Mouse (Mus musculus) neural tube, embryonic 11.5 days (tissue): ENCODE data around the gene Rhoq. TPM values are rescaled to one million over a fixed set of nuclear protein-coding genes. Genes with fewer than 3 reads are reported as not detected.

Experiments
- ATAC-seq: fragments of 200-750 bp; cut with Nextera tagmentation; 2 replicates; pipeline ENCODE4 v1.8.0; 2017; ENCODE audit warnings: moderate number of reproducible peaks, mild to moderate bottlenecking, moderate TSS enrichment, moderate library complexity; ENCODE audit not compliant: insufficient read depth, low FRiP score, low TSS enrichment
- DNase-seq: peaks from one replicate; pipeline ENCODE4 v3.0.0-alpha.2; 2015; ENCODE audit warnings: low spot score
- H3K27ac ChIP-seq: fragments of 300-500 bp; sonication (generic); 2 replicates; pipeline ENCODE4 v1.5.1; 2014; ENCODE audit warnings: low read depth, mild to moderate bottlenecking, low read length
- H3K27me3 ChIP-seq: fragments of 300-500 bp; sonication (generic); 2 replicates; pipeline ENCODE4 v1.6.1; 2014; ENCODE audit warnings: mild to moderate bottlenecking, low read length, mixed read lengths; ENCODE audit not compliant: control insufficient read depth, insufficient read depth
- H3K36me3 ChIP-seq: fragments of 300-500 bp; sonication (generic); 2 replicates; pipeline ENCODE4 v1.6.1; 2014; ENCODE audit warnings: mild to moderate bottlenecking, low read length, moderate library complexity, mixed read lengths; ENCODE audit not compliant: control insufficient read depth, insufficient read depth
- H3K4me1 ChIP-seq: fragments of 300-500 bp; sonication (generic); 2 replicates; pipeline ENCODE4 v1.6.1; 2014; ENCODE audit warnings: low read length, mixed read lengths; ENCODE audit not compliant: control insufficient read depth, insufficient read depth
- H3K4me2 ChIP-seq: fragments of 300-500 bp; sonication (generic); 2 replicates; pipeline ENCODE4 v1.6.1; 2014; ENCODE audit warnings: low read depth, mild to moderate bottlenecking, moderate library complexity
- H3K4me3 ChIP-seq: fragments of 300-500 bp; sonication (generic); 2 replicates; pipeline ENCODE4 v1.5.1; 2014; ENCODE audit warnings: low read depth, low read length
- H3K9ac ChIP-seq: fragments of 300-500 bp; sonication (generic); 2 replicates; pipeline ENCODE4 v1.6.1; 2014; ENCODE audit warnings: mild to moderate bottlenecking, low read length
- H3K9me3 ChIP-seq: fragments of 300-500 bp; sonication (generic); 2 replicates; pipeline ENCODE4 v1.6.1; 2016; ENCODE audit warnings: low read length; ENCODE audit not compliant: control insufficient read depth
- WGBS: fragments of 180-500 bp; shearing (Covaris S2); extraction: QIAGEN DNeasy Blood & Tissue Kit; methylation state at CpG from one replicate; pipeline ENCODE4 v1.1.7; 2014; 5-methylcytosine and 5-hydroxymethylcytosine counted together
- polyA plus RNA-seq: library from polyadenylated mRNA; unstranded; fragments of >200 nt; fragmentation: Nextera tagmentation; extraction: Ambion mirVana; gene quantifications from 2 replicates; pipeline ENCODE4 v1.2.1, GENCODE M21; 2014

Rhoq gene
- polyA plus RNA-seq, 1 experiment from 2014 or later, result 12.2 TPM

DNA sequence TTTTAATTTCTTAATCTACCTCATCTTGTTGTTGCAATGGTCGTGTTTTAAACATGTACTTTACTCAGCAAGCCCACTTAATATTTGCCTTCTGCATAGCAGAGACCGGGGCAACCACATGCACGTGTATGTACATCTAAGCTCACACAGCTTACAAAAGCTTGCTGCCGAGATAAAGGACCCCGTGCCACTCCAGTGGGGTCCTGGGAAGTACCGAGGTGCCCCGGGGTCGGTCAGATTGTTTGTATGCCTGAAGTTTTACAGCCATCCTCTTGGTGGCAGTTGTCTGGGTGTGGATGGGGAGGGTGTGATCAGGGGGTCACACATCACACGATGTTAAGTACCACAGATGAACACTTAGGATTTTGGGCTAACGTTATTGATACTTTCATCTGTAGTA, 3.2 kb downstream of the Rhoq start:
- Histone ChIP-seq H3K27me3 (no peaks in the 10 kb centered on the region), H3K4me3 (no peak overlapping the region), H3K36me3 (peaks cover 3% of the 10 kb centered on the region; the same call in 1 of the 2 replicates), H3K9me3 (no peaks in the 10 kb centered on the region), H3K4me2 (no peak overlapping the region), H3K27ac (no peak overlapping the region), H3K4me1 (peaks cover 16% of the 10 kb centered on the region), H3K9ac (no peak overlapping the region)
- DNase-seq (no peak), ATAC-seq (no peak)
- 81% methylated on average over 10 of the region's 10 CpGs for WGBS

DNA sequence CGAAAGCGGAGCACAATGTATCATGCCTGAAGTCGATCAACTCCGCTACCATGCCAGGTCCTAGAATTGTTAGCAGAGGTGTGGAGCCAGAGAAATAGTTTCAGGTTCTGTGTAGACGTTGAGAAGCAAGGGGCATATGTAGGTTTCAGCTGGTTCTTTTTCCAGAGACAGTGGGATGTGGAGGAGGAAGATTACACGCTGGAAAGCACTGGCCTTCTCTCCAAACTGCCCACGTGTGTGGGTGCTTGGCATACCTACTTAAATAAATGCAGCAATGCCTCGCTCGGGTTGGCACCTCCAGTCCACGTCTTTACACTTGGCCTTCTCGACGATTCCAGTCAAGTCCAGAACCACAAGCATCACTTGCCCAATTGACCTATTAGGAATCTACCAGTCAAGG, 4.2 kb downstream of the Rhoq start:
- H3K36me3 ChIP-seq, result peaks cover 3% of the 10 kb centered on the region; the same call in 1 of the 2 replicates
- no peak overlapping the region for H3K27ac ChIP-seq
- no peaks in the 10 kb centered on the region for H3K9me3 ChIP-seq
- H3K4me3 ChIP-seq, result no peak overlapping the region
- no peak for DNase-seq
- no peak overlapping the region for H3K4me2 ChIP-seq
- 94% methylated on average over 12 of the region's 12 CpGs for WGBS
- H3K9ac ChIP-seq, result no peak overlapping the region
- peaks cover 12% of the 10 kb centered on the region for H3K4me1 ChIP-seq
- no peaks in the 10 kb centered on the region for H3K27me3 ChIP-seq
- ATAC-seq, result no peak

DNA sequence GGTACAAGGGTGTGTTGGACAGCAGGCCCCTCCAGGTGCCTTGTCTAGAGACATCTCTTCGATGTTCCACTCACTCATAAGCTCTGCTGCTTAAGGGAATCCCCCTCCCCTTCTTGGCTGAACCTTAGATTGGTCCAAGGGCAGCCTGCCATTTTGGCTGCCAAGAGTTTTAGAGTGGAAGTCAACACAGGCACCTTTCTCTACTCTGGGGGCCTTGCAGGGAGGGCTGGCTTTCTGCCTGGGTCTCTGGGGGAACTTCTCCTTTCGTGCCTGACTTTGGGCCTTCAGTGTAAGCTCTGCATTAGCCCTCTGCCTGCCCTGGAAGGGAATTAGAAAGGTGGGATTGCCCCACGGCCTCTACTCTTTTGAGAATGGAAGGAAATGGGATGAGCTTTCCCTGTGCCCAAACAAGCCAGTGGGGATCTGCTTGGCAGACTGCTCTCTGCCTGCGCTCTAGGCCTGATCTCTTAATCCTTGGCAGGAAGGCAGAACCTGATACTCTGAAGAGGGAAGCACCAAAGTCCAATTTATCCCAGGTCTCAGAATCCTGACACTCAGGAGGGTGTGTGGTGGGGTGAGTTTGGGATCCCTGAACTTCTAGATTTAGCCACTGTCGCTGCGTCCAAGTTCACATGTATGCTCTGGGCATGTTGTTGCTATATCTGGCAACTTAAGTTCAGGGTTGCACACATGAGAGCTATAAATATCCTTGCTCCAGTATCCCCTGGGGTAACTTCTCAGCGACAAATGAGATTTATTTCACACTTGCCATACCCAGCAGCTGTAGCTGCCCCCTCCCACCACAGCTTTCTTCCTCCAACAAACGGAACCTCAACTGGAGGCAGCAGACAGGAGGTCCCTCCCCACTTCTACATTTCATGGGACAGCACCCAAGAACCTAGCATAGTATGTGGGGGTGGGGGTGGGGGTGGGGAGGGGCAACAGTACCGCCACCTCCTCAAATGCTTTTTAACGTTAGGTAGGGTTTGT, 4.9 kb downstream of the Rhoq start:
- no peak for DNase-seq

DNA sequence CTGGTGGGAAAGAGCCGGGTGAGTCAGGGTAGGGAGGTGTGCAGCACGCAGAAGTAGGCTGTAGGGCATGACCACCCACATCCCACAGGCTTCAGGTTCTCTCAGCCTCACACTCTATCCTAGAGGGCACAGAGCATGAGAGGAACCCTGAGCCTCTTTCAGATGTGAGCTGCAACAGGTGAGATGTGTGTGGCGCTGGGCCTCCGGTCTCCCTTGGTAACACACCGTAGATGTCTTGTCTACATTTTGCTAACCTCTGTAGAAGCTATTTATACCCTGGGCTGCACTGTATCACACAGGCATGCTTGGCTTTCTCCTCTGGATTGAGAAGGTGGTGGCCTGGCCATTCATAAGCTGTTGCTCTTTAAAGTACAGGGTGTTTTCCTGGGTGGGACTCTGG, 5.7 kb downstream of the Rhoq start:
- H3K36me3 ChIP-seq, result peaks cover 3% of the 10 kb centered on the region; the same call in 1 of the 2 replicates
- no peak overlapping the region for H3K27ac ChIP-seq
- ATAC-seq, result no peak
- no peak overlapping the region for H3K4me2 ChIP-seq
- peaks cover 10% of the 10 kb centered on the region for H3K4me1 ChIP-seq
- no peak overlapping the region for H3K4me3 ChIP-seq
- no peaks in the 10 kb centered on the region for H3K9me3 ChIP-seq
- DNase-seq, result no peak
- WGBS, result 93% methylated on average over 5 of the region's 5 CpGs
- no peaks in the 10 kb centered on the region for H3K27me3 ChIP-seq
- H3K9ac ChIP-seq, result no peak overlapping the region

More for the DNA sequence above, 4.9 kb downstream of the Rhoq start:
- Histone ChIP-seq H3K36me3 (peaks cover 3% of the 10 kb centered on the region; the same call in 1 of the 2 replicates), H3K9me3 (no peaks in the 10 kb centered on the region), H3K27me3 (no peaks in the 10 kb centered on the region), H3K4me2 (no peak overlapping the region), H3K9ac (no peak overlapping the region), H3K4me1 (peaks cover 10% of the 10 kb centered on the region), H3K4me3 (no peak overlapping the region), H3K27ac (no peak overlapping the region)
- WGBS, result 81% methylated on average over 10 of the region's 10 CpGs
- ATAC-seq, result no peak

DNA sequence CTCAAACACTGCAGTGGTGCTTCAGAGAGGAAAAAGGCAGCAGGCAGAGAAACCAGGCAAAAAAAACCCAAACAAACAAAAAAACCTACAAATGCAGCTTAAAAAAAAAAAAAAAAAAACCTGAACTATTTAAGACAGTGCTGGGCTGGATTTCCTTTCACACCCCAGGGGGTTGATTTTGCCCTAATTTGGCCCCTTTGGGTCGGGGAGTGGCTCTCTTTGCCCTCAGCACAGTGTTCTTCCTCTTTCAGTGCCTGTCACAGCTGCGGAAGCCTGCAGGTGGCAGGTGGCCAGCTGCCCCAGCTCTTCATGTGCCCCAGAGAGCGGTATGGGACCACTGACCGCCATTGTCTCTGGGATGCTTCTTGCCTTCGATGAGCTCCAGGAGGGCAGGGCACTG, 6.7 kb downstream of the Rhoq start:
- Histone ChIP-seq H3K4me2 (no peak overlapping the region), H3K27ac (no peak overlapping the region), H3K4me3 (no peak overlapping the region), H3K9ac (no peak overlapping the region), H3K27me3 (no peaks in the 10 kb centered on the region), H3K36me3 (peaks cover 3% of the 10 kb centered on the region; the same call in 1 of the 2 replicates), H3K9me3 (no peaks in the 10 kb centered on the region), H3K4me1 (peaks cover 5% of the 10 kb centered on the region; the same call in 1 of the 2 replicates)
- ATAC-seq (no peak), DNase-seq (no peak)
- WGBS, result 74% methylated on average over 5 of the region's 5 CpGs

DNA sequence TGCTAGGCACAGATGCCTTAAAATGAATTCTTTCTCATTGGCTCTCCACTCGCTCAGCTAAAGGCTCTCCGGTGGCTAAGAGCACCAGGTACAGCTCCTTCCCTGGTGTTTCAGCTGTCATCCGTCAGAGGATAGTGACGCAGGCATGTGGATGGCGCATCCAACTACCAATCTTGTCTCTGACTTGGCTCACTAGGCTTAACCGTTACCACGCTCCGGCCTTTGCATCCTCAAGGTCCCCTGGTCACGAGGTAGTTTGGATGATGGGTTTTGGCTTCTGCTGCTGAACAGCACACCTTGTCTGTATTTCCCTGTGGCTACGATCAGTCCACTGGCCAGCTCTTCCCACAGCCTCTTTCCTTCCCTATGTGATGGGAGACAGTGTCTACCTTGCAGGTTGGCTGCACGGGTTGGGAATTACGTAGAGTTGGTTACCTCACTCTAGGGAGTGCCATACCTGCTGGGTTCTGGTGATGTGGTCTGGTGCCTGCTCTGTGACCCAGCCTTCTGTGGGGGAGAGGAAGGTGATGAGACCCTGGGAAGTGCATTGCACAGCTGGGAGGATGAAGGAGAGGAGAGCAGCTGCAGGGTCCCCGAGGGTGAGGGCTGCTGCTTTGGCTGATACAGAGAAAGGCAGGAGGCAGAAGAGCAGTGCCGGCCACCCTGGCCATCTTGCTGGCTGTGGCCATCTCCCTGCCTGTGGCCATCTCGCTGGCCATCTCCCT, 7.3 kb downstream of the Rhoq start:
- no peak overlapping the region for H3K27ac ChIP-seq
- H3K4me3 ChIP-seq, result no peak overlapping the region
- H3K36me3 ChIP-seq, result peaks cover 3% of the 10 kb centered on the region; the same call in 1 of the 2 replicates
- H3K4me1 ChIP-seq, result peaks cover under 1% of the 10 kb centered on the region; the same call in 1 of the 2 replicates
- H3K4me2 ChIP-seq, result no peak overlapping the region
- ATAC-seq, result no peak
- 93% methylated on average over 15 of the region's 15 CpGs for WGBS
- no peaks in the 10 kb centered on the region for H3K9me3 ChIP-seq
- no peaks in the 10 kb centered on the region for H3K27me3 ChIP-seq
- H3K9ac ChIP-seq, result no peak overlapping the region
- no peak for DNase-seq

DNA sequence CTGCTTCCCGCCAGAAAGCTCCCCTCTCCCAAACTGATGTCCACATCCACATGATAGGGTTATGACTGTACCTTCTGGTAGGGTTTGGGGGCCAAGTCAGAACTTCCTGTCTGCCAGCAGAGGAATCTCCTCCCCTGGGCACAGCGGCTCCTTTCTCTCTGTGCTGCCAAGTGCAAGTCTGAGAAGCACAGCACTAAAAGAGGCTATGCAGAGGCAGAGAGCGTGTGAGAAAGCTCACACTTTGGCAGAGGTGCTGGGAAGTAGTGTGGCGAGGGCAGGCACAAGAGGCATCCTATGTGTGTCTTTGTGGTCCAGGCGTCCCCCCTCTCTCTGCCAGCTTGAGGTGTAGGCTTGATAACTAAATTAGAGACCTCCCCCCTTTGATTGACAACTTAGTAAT, 8.2 kb downstream of the Rhoq start:
- Histone ChIP-seq H3K4me3 (no peak overlapping the region), H3K27me3 (no peaks in the 10 kb centered on the region), H3K4me2 (no peak overlapping the region), H3K36me3 (peaks cover 3% of the 10 kb centered on the region; the same call in 1 of the 2 replicates), H3K9me3 (no peaks in the 10 kb centered on the region), H3K9ac (no peak overlapping the region), H3K27ac (no peak overlapping the region), H3K4me1 (no peaks in the 10 kb centered on the region)
- 88% methylated on average over 5 of the region's 5 CpGs for WGBS
- DNase-seq (no peak), ATAC-seq (no peak)

DNA sequence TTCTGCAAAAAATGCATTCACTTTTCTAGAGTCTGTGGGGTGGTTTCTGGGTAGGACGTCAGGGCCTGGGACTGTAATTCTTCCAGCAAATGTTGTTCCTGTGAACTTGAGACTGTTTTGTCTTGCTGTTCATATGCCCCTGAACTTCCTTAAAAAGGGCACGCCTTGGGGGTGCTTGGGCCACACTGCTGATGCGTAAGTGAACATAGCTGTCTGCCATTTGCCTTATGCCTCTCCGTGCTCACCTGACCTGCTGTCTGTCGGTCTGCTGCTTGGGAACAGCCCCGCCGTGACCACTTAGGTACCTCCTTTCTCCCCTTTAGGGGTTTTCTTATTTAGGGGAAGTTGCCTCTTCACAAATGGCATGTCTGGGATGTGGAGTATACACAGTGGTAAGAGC, 9.0 kb downstream of the Rhoq start:
- H3K9ac ChIP-seq, result no peak overlapping the region
- no peak overlapping the region for H3K27ac ChIP-seq
- H3K4me2 ChIP-seq, result no peak overlapping the region
- peaks cover 3% of the 10 kb centered on the region; the same call in 1 of the 2 replicates for H3K36me3 ChIP-seq
- 92% methylated on average over 7 of the region's 7 CpGs for WGBS
- H3K4me3 ChIP-seq, result no peak overlapping the region
- H3K4me1 ChIP-seq, result no peaks in the 10 kb centered on the region
- H3K9me3 ChIP-seq, result no peaks in the 10 kb centered on the region
- DNase-seq (no peak), ATAC-seq (no peak)
- H3K27me3 ChIP-seq, result no peaks in the 10 kb centered on the region
